Mouse (Mus musculus) monocyte, adult 5-6 weeks (primary cell): ENCODE data around the gene Srgap3. TPM values are rescaled to one million over a fixed set of nuclear protein-coding genes. Genes with fewer than 3 reads are reported as not detected.

Source experiments
- ATAC-seq: fragments of 153-309, 156-312 bp; replicated peaks from 2 replicates; pipeline ENCODE4 v1.8.0; 2017; ENCODE audit warnings: mild to moderate bottlenecking; ENCODE audit not compliant: low TSS enrichment, insufficient number of reproducible peaks, severe bottlenecking, poor library complexity, low FRiP score
- total RNA-seq: library from RNA; stranded (forward); fragments of 200-1000, 200-491, 200-594 nt; gene quantifications from 3 replicates; pipeline ENCODE4 v1.2.3, GENCODE M21; 2017

The Srgap3 gene
- total RNA-seq, 1 experiment from 2014 or later: 4.5 TPM

DNA sequence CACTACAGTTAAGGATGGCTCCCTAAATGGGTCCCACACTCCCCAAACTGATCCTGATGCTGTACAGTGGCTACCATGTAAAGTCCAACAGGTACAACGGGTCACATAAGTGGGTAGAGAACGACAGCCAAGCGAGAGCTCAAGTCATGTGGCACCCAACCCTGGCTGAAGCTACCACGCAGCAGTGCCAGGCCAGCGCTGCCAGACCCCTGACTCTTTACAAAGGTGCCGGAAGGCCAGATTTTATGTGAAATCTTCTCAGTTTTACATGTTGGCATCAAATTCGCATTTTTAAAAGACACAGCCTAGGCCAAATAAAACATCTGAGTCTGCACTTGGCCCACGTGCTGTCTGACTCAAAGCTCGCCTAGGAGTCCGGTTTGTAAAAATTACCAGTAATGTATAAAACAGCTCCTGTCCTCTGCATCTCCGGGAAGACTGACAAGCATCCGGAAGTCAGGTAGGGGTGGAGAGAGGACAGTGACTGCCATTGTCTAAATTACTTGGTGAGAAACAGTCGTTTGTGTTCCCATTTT, 22.4 kb downstream of the Srgap3 start:
- no peak for ATAC-seq

DNA sequence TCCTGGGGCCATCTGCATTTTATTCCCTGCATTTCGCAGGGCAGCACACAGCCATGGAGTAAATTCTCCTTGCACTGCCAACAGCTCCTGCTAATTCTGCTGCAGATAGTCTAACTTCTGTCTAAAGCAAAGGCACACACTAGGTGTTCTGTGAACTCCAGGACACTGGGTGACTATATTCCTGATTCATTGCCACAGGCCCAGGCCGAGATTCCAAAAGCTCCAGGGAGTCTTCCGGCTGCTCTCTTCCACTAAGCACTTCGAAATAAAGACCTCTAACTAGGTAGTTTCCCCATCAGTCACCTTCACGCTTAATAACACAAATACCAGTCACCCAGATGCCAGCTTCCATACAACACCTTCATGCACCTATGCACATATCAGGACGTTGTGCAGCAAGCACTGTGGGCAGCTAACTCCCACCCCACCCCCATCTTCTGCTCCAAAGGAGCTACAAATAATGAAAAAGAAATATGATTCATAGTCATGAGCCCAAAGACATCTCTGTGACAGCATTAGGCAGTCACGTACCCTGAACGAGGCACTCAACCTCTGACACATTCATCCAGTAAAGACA, 26.4 kb downstream of the Srgap3 start:
- no peak for ATAC-seq

DNA sequence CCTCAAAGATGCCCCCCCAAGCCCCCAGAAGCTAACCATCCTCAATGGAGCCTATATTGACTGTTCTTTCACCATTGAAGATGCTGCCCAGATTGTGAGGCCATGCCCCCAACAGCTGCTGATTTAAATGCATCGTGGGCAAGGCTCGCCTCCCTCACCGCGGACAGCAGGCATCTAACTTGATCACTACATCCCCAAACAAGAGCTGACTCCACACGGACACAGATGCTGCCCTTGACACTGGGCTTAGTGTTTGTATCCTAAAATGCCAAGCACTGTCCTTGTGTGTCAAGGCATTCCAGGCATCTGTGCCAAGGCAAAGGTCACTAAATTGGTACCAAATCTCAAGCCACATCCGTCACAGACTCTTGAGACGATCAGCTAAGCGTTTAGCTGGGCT, 29.3 kb downstream of the Srgap3 start:
- ATAC-seq: no peak

DNA sequence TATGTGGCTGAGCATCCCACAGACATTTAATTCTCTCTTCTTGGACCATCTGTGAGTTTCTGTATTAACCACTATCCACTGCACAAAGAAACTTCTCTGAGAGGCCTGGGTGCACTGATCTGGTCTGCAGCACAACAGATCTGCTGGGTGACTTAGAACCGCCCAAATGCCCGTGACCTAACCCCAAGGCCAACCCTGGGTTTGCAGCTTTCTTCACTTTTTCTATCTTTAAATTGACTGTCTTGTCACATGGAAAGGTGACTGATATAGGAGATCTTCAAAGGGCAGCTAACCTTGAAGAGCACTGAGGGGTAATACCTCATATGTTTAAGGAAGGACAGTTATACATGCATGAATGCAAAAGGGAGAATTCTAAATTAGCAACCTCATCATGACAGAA, 30.8 kb downstream of the Srgap3 start:
- ATAC-seq: no peak

DNA sequence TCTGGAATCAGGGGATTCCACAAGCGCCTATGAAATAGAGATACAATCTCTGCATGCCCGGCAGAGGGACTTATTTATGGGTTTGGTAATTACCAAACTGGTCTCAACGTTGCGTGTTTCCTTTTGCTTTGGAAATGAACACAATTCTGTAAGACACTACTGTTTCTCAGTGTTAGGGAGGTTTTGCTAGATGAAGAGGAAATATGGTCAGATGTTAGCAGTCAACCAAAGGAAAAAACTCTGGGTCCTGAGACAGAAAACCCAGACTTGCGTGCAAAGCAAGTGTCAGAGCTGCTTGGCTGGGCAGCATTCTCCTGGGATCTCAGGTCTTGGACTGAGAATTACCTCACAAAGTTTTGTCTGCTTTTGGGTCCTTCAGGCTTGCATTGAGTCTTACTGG, 34.5 kb downstream of the Srgap3 start:
- ATAC-seq: no peak

DNA sequence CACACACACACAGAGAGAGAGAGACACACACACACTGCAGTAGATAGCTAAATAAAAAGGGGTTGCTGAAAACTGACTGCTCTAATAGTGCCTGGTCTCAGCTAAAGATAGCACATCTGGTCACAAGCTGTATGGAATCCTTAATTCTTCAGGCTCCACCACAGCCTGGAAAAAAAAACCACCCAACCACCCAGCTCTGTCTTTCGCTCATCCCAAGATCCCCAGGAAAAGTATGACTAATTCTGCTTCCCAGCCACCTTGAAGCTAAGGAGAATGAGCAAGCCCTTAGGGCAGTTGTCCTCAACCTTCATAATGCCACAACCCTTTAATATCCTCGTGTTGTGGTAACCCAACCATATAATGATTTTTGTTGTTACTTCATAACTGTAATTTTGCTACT, 37.4 kb downstream of the Srgap3 start:
- ATAC-seq: no peak

DNA sequence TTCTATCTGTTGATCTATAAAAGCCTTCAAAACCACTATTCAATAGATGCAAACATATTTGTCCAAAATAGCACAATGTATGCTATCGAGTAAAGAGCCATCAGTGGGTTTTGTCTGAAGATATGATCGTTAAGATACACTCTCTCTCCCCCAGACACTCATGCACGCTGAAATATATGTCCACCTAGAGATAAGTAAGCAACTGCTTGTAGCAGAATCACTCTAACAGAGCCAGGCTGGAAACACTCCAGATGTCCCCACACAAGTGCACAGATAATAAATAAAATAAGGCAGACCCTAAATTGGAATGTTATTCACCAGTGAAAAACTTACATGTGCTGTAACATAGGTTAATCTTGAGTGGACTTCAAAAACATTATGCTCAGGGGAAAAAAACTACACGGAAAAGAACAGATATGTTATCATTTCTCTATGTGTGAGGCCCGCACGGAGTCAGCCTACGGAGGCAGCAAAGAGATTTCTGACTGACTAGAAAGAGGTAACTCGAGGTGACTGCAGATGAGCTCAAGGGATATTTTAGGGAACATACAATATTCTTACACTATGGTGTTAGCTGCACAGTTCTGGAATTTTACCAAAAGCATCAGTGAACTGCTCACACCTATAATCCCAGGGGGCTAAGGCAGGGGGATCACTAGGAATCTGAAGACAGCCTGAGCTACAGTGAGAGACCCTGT, 39.0 kb downstream of the Srgap3 start:
- ATAC-seq: no peak

DNA sequence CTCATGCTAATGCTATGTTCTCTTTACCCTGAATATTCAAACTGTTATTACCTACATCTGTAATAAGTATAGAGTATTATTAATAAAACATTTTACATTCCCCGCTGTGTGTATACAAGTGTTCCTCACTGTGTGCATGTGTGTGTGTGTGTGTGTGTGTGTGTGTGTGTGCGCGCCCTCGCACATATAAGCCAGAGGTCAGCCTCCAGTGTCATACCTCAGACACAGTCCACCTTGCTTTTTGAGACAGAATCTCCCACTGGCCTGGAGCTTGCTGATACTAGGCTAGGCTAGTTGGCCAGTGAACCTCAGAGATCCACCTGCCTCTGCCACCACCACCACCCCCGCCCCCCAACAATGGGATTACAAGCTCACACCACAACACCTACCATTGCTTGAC, 43.3 kb downstream of the Srgap3 start:
- ATAC-seq: no peak

DNA sequence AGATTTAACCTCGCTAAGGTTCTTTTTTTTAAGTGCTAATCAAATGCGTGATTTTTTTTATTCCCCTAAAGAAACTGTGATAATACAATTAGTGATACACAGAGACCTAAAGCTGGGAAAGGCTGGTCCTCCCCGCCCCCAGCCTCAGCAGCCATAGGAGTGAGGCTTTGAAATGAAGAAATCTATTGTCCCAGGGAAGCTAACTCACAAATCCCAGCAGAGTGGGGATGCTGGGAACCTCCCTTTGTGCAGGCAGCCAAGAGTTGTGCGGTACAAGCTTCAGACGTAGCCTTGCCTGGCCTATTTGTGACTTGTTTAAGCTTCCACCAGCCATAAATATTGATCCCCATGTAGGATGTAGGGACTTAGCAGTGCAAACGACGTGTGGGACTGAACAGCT, 43.8 kb downstream of the Srgap3 start:
- ATAC-seq: no peak

DNA sequence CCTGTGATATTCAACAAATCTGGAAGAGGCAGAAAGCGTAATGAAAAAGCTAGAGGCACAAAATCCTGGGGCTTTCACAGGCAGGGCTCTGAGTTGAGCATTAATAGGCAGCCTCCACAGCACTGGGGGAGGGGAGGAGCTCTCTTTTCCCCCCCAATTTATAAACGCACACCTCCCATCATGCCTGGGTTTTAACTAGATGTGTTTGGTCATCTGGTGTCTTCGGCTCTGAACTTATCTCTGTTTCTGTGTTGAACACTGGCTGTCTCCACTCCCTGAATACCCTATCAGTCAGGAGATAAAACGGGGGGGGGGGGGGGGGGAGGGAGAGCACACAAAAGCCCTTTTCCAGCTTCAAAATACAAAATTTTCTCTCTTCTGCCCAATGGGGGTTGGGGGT, 44.3 kb downstream of the Srgap3 start:
- ATAC-seq: no peak

DNA sequence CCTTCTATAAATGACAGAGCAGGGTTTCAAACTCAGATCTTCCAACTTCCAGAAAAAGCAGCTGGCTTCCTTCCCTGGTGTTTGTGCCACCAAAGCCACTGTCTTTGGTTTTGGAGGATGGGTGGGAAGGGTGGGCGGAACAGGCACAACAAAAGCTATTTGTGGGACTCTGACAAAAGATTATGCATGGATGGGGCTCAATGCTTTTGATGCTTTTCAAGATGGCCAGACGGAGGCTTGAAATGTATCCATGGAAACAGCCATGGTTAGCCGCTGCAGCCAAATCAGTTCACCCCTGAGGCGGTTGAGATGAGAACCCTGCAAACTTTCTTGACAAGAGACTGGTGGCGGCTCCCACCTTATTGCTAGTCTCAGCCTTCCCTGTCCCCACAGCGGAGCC, 46.8 kb downstream of the Srgap3 start:
- no peak for ATAC-seq

DNA sequence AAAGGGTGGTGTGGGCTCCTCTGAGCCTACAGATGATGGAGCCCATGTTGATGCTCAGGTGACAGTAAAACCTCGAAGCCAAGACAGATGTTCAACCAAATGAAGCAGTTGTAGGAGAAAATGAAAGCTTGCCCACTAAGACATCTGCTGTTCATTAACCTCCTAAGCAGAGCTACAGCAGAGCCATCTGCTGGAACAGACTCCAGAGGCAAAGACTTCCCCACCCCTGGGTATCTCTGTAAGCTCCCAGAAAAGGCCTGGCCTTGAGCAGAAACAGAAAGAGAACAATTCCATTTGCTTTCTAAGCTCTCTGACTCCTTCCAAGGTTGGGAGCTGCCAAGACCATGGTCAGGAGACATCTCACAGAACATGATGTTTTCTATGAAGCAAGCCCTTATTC, 47.4 kb downstream of the Srgap3 start:
- ATAC-seq: no peak

DNA sequence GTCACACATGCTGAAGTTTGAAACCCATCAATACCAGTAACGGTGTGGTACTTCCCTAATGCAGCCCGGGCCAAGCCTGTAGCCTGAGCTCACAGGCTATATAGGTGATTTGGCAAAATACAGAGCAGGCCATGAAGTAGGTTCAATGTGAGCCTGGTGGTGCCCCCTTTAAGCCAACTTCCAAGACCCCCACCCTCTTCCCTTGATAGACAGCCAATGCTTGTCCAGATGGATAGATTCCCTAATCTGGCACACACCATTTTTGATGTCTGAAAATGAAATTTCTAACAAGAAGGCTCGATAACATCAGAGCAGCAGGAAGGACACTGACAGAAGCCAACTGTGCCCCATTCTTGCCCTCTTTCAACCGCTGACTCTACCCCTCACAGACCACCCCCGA, 47.8 kb downstream of the Srgap3 start:
- no peak for ATAC-seq

DNA sequence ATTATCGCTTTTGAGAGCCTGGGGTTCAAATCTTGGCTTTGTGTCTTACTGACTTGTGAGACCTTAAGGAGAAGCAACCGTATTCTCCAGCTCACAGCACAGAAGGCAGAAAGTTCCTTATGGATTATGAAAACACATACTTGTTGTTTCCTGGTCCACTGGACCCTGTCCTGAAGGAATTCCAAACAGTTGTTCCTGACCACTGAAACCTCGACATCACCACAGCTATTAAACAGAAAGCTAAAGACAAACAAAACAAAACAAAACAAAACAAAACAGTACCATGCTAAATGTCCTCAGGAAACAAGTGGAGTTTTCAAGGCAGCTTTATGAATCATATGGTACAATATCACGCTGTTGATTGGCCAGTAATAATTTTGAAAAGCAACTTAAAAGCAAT, 48.6 kb downstream of the Srgap3 start:
- no peak for ATAC-seq

DNA sequence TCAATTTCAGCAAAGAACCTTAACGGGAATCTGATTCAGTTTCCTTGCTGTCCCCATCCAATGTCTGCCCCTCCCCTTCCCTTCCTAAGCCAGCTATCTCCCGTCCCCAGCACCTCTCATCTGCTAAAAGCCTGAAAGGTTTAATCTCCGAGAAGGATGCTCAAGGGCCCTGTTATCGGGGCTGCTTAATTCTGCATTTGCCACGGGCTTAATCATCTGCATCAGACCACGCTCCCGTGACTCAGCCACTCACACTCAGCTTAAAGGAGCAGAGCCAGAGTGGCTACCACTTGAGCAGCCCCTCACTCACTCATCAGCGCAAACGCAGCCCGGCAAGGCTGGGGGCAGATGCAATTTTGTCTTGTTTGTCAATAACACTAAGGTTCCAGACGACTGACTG, 50.7 kb downstream of the Srgap3 start:
- ATAC-seq: no peak

DNA sequence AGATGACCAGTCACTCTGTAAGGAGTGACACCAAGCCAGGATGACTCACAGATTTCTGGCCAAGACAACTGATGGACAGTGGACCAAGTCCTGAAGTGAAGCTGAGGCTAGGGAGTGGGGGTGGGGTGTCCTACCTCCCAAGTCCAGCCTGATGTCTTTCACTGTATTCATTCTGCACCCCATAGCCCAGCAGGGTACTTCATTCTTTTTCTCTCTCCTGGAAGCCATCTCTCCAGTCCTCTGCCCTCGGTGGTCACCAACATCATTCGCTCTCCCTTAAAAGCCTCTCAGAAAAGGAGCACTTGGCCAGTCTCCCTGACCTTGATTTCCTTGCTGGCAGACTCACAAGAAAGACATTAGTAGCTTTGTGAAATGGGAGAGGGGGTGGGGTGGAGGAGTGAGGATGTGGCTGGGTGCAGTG, 56.7 kb downstream of the Srgap3 start:
- no peak for ATAC-seq

DNA sequence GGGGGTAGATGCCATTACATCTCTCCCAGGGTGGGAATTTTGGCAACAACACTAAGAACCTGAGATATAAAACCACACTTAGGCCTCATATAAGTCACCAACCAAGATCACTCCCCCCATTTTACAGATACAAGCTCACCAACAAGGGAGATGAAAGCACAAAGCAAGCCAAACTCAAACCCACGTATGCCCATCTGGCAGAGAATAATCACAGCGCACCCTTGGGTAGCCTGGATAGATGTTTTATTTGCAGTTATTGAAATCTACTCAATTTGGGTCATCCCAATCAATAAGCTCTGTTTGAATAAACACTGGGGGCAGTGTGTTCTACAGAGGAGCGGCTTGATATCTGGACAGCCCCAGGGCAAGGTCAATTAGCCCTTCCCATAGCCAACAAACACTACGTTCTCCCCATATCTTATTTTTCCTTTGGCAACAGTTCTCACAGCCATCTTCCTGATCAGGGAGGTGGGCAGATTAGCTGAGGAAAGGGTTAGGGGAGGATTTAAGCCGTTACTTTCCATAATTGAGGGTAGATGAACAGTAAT, 63.4 kb downstream of the Srgap3 start:
- ATAC-seq: no peak

DNA sequence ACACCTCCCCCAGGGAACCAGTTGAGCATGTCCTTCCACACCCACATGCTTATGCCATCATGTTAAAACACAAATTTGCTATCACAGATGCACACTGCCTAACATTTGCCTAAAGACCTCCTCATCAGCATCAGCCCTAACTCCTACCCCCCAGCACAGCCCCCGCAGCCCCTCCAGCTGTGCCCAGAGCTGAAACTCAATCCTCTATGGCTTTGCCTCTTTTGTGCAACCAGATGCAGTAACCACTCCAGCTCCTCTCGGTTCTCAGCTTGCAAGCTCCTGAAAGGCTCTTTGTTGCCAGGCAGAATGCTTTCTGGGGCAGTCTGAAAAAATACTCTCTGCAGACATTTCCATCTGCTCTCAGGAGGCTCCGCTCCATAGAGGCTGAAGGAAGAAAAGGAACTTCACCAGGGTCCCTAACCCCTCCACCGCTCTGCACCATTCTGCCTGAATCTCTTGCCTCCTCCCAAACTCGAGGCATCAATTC, 67.0 kb downstream of the Srgap3 start:
- ATAC-seq: no peak

DNA sequence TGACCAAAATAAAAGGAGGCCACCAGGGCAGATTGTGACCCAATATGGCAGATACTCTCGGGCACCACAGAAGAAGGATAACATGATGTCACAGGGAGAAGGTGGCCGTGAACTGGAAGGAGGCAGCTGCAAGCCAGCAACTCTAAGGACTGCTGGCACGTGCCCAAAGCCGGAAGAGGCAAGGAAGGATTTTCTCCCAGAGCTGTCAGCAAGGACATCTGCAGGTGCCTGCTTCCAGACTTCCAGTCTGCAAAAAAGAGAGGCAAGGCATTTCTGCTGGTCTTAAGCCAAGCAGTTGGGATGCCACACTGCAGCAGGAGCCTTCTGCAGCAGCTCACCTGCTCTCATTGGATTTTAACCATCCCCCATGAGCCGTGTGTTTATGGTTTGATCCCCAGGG, 67.9 kb downstream of the Srgap3 start:
- no peak for ATAC-seq
